Mouse (Mus musculus) hematopoietic stem cell, adult 5-6 weeks (primary cell): ENCODE measurements around the gene Larp7. TPM values are rescaled to one million over a fixed set of nuclear protein-coding genes. Genes with fewer than 3 reads are reported as not detected.

ENCODE experiments used
- ATAC-seq, 2 experiments: fragments of 125-278 bp in 1 of 2; replicated peaks in 1 of 2; 2 replicates each; pipeline ENCODE4 v1.8.0; 2016 to 2017; ENCODE audit warnings: inconsistent platforms in 2 of 2, mild to moderate bottlenecking in 2 of 2, moderate number of reproducible peaks in 2 of 2, low read depth in 1 of 2, moderate TSS enrichment in 1 of 2; ENCODE audit not compliant: low FRiP score in 2 of 2, poor library complexity in 2 of 2, severe bottlenecking in 2 of 2, insufficient read depth in 1 of 2, low TSS enrichment in 1 of 2
- total RNA-seq: library from RNA; stranded (forward); fragments of 172-1452, 232-1000 nt; gene quantifications from 2 replicates; pipeline ENCODE4 v1.2.3, GENCODE M21; 2017

Larp7 gene
- total RNA-seq: 129 and 166 TPM in 2 replicates

DNA sequence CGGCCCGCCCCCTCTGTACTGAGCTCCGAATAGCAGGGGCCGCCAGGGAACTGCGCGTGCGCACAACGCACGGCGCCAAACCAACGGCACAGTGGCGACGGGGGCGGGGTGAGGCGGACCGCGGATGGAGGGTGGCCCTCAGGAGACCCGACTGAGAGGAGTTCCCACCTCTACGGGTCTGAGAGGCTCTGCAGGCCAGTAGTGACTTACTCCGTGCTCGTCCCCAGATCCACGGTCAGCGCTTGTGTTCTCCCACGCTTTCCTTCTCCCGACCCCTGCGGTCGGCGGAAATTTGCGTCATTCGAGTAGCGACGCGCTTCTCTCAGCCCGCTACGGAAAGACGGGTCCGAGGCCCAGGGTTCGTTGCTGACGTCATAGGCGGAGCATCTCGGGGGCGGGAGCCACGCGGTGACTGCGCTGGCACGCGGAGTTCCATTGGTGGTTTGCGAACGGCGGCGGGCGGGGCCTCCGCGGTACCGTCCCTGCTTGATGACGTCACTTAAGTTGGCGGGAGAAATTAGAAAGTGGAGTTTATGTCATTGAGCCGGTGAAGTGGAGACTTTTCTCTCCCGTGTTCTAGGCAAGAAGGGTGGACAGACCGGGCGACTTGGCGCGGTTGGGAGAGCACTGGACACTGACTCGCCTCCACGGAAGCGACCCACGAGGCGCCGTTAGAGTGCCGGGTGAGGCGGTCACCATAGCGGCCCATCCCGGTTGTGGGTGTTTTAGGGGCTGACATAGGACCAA is at the start of gene Larp7, which contains the start of gene Zgrf1:
Larp7 (minus strand) TSS at position 377 of the 747 bp plus-strand sequence.
Zgrf1 (plus strand) TSS at position 517 of the 747 bp plus-strand sequence.
- peak; percentile 99 for ATAC-seq

DNA sequence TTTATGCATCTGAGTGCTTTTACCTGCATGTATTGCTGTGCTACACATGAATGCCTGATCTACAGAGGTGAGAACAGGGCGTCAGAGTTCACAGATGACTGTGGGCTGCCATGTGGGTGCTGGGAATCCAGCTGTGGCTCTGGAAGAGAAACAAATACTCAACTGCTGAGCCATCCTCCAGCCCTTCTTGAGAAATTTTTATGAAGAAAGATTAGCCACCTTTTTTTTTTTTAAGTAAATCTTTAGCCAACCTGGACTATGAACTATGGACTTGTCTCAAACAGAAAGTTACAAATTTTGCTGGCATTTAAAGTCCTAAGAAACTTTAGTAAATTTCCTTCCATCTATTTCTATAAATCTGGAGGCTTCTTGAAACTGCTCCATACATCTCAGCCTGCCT is 44.0 kb upstream of the Larp7 start:
- no peak for ATAC-seq

DNA sequence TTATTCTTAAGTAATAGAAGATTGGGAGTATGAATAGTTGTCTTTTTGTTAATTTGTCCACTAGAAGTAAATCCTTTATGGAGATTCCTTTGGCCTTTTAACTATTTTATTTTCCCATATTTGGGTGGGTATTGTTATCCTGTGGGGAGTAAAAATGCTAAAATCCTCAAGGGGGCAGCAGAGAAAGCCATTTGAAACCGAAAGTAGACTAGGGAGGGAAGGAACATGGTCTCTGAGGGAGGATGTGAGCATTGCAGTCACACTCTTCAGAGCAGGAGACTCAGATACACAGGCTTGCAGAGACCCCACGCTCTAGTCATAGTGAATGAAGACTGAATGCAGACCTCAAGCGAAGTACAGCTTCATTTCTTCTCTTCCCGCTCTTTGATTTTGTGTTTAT is 19.4 kb upstream of the Larp7 start:
- peak; percentile 94 to 100 for ATAC-seq

DNA sequence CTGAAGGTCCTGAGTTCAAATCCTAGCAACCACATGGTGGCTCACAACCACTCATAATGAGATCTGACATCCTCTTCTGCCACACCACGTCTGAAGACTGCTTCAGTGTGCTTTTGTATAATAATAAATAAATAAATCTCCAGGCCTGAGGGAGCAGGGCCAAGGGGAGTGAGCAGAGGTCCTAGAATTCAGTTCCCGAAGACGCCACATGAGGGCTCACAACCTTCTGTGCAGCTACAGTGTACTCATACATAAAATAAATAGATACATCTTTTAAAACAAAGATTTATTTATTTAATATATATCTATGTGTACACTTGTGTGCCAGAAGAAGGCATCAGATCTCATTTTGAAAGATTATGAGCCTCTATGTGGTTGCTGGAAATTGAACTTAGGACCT is 12.0 kb upstream of the Larp7 start:
- no peak for ATAC-seq

DNA sequence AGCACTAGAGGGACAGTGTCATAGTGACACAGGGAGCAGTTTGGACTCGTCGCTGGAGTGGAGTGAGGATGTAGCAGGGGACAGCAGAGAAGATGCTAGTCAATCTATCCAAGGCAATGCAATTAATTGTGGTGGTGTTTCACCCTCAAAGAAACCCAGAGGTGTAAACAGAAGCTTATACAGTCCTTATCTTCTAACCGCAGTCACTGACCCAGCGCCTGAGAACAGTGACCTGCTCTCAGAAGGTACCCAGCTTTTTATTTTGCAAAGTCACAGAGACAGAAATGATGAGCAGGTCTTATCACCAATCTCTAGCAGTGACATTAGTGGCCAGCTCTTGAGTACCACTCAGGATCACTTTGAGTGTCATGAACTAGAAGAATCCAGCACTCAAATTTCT is 9.8 kb upstream of the Larp7 start:
- no peak for ATAC-seq

DNA sequence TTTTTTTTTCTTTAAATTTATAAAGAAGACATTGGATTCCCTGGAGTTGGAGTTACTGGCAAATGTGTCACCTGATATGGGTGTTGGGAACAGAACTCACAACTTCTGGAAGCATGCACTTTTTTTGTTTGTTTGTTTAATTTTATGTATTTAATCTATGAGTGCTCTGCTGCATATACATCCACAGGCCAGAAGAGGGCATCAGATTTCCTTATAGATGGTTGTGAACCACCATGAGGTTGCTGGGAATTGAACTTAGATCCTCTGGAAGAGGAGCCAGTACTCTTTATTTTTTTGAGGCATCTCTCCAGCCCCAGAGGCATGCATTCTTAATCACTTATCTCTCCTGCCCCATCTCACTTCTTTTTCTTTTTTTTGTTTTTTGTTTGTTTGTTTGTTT is 5.1 kb upstream of the Larp7 start:
- ATAC-seq: no peak

DNA sequence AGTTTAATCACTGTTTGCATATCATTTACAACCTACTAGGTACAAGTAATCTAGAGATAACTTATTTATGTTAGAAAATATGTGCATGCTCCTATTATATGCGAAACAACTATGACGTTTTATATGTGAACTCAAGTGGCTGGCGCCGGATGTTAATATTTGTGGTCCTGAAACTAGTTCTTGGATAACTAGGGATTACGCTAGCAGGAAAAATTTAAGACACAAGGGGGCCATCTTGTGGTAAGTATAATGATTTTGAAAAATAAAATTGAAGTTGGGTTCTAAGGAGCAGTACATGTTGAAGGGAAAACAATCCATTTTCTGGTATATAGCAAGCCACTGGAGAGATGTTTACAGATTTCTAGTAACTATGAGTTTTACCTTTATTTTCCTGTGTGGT is 1.6 kb upstream of the Larp7 start:
- ATAC-seq: no peak

DNA sequence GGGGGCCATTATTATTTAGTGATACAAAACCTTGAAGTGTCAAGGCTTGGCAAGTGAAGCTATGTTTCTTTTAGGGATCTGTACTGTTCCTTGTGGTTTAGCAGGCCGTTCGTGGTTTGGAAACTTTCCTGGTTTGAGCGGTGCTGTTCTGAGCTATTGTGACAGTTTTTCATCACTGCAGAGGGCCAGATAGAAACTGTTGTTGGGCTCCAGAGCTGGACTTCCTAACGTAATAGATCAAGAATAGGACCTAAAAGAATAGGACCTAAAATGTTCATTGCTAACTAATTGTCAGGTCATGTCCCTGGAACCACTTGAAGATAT is 533 bp upstream of the Larp7 start:
- 0 out of 4 replicates have a peak, but pooled peaks of 1 of the 2 experiments have one; percentile 1 for ATAC-seq

DNA sequence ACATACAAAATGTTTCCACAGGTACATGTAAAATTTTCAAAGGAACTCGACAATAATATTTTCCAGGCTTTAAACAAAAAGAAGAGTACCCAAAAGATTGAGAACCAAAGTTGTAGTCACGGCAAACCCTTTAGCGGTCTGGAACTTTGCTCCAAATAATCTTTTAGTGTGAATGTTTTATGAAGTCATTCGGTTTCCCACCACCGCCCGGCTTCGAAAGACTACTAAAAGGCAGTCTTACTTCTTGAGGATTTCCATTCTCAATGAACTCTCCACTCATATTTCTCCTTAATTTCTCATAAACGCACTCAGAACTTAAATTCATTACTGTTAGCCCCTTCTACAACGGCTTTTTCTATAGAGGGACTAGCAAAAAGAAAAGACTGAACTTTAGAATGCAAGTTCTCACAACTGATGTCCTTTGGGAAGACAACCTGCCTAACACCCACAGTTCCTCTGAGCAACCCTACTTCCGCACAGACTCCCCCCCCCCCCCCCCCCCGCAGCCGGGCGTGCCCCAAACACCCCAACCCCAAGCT is 646 bp downstream of the Larp7 start:
- no peak for ATAC-seq

DNA sequence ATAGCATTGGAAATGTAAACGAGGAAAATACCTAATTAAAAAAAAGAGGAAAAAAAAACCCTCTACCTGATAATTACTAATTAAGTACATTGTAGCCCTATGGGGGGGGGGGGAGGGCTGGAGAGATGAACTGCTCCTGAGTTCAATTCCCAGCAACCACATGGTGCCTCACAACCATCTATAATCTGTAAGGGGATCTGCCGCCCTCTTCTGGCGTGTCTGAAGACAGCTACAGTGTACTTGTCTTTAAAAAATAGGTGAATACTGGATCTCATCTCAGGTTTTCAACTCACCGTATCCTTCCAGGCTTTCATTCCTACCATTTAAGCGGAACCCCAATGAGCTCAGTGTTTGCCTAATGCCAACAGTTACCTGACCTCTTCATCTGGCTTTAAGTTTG is 5.3 kb downstream of the Larp7 start:
- ATAC-seq: no peak

DNA sequence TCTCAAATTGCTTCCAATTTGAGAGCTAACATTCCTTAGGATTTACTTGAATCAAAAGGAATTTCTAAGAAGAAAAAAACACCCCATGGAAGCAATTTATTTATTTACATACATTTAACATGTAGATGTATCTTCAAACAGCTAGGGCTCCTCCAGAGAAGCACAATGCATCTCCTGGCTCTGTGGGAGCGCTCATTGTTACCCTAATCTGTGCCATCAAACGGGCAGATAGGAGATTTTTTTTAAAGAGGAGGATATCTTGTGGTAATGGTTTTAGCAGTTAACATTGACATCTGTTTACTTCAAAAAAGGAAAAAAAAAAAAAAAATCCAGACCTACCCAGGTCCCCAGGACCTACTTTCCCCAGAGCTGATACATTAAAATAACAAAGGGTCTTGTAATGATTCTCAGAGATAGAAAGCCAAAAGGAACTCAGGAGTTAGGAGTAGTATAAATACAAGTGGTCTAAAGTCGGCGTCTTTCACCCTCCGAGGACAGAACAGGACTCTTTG is 8.5 kb downstream of the Larp7 start:
- ATAC-seq: no peak

DNA sequence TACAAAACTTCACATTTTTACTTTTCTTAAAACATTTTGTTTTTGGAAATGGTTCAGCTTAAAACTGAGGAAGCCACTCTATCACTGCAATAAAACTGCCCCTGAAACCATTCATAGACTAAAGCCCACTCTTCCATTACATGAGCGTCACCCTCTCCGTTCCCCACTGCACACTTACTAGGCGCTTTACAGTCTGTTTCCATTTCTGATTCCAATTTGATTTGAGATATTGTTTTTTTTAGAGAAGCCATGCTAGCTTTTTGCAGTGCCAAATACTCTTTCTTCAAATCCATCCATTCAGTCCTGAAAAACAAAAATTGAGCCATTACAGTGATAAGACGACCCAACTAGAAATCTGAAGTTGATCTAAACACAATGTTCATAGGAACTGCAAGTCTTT is 9.2 kb downstream of the Larp7 start:
- ATAC-seq: no peak

DNA sequence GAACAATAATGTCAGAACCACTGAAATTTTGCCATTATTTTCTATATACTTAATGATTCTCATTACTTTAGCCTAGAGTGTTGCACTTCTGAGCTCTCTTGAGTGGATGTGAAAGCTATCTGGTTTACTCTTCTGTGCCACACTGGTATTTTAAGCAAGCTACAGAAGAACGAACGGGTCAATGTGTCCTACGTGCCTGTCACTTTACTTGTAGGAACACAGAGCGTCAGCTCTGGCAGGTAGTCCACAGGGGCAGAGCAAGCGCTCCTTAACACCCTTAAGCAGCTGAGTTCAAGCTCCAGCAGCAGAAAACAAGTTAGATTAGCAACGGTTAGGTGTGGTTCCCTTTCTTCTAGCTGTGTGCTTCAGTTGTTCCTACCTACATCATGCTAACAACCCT is 14.0 kb downstream of the Larp7 start:
- no peak for ATAC-seq

DNA sequence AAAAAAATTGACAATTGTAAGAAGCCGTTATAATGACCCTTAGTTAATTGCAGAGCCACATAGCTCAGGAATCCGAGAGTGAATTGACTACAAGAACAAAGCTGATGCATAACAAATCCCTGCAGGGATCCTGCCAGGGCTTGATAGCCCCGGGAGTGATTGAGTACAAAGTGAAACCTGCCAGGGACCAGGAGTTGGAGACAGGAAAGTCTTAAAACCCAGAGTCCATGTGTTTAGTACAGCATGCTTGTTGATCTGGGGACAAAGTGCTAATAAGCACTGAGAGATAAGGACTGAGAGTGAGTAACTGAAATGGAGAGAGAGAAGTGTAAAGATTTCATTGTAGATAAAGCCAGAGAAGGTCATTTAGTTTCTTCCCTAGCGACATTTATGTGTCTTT is 22.9 kb downstream of the Larp7 start:
- no peak for ATAC-seq

DNA sequence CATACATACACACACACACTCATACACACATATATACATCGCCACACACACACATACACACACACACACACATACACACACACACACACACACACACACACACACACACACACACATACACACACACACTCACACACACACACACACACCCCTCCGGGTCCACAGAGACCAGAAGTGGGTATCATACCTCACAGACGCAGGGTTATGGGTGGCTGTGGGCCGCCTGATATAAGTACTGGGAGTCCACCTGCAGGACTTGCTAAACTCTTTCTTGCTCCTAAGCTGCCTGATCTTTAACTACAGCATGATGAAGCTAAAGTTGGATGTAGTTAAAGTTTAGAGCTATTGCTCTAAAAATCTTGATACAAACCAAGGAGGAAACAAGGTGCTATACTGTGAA is 23.3 kb downstream of the Larp7 start:
- no peak for ATAC-seq

DNA sequence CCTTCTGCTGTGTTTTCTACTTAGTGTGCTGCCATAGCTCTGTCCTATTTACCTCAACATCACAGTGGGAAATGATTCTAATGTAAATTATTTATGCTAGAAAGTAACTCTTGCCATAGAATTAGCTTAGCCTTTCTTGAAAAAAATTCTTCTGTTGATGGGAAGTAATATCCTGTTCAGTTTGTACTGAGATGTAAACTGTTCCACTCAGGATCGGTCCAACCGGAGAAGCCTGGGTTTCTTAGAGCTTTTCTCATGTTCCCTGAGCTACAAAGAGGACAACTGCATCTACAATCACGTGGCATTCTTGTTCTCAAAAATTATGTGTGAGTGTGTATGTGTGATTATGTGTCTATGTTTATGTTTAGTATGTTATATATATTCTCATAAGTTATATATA is 23.9 kb downstream of the Larp7 start:
- no peak for ATAC-seq

DNA sequence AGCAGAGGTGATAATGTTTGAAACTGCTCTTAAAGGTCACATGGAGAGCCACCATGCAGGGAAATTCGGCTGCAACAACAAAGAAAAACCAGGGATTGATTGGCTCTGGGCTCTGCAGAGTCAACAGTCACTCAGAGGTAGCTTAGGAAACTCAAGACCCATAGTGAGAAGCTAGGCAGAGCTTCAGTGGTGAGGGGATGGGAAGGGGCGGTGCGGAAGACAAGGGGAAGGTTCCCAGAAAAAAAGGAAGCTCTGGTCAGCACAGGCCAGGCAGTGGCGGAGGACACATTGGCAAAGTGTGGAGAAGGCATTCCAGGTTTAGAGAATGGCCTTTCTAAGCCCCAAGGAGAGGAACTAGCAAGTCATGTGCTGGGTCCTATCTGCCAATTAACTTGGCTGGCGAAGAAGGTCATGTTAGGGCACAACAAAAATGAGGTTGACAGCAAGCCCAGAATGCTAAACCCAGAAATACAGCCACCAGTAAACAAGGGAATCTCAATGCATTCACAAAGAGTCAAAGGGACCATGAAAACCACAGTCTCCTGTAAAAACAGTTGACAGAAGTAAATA is 25.6 kb downstream of the Larp7 start:
- no peak for ATAC-seq

DNA sequence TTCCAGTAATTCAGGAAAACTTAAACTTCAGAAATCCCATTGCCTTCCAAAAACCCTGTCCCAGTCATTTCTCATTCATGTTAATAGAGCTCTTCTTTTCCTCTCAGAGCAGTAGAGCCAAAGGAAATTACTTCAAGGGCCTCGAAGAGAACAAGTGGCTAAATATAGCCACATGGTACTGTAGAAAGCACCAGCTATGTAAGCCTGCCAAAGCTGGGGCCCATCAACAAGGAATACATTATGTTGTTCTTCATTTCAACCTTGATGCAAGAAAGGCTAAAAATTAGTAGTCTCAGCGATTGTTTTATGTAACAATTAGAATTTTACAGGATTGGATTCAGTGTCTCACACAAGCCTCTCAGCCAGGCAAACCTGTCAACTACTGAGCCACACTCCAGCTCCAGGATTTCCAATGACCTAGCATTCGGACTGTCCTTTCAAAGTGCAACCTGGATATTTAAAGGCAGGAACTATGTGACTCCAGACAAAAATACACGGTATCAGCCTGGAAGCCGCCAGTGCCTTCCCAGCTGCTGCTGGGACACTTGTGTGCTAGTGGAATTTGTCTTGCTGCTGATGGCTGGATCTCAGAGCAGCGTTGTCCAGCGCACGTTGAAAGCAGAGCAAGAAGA is 27.8 kb downstream of the Larp7 start:
- no peak for ATAC-seq
